Mouse (Mus musculus): ENCODE measurements around the gene Plppr2. TPM values are rescaled to one million over a fixed set of nuclear protein-coding genes. Genes with fewer than 3 reads are reported as not detected.

The Plppr2 gene
- total and polyA plus RNA-seq, 3 experiments: not detected

- H3K4me3 ChIP-seq (replicated peaks in 1 of 3; ENCODE audit: low read depth in 2 of 3, low read length in 2 of 3, poor library complexity in 1 of 3): no peak overlapping the region
- H3K27me3 ChIP-seq (replicated peaks): peaks cover 67% of the 10 kb centered on the region
- TF ChIP-seq GABPA (IDR thresholded peaks at IDR 0.05; ENCODE audit: insufficient replicate concordance, low read depth, low read length): no peak
- TF ChIP-seq CHD2 (IDR thresholded peaks at IDR 0.05; ENCODE audit: low read length): no peak
- no peak for TF ChIP-seq POLR2A (IDR thresholded peaks at IDR 0.05; ENCODE audit: low read depth, low read length)
- no peak for TF ChIP-seq MAFK (IDR thresholded peaks at IDR 0.05; ENCODE audit: insufficient replicate concordance, low read length)
- no peak for TF ChIP-seq USF2 (conservative IDR thresholded peaks at IDR 0.05; ENCODE audit: low read depth, low read length)
- no peak for TF ChIP-seq E2F4 (IDR thresholded peaks at IDR 0.05; ENCODE audit: insufficient replicate concordance, low read depth, low read length)
- no peak for TF ChIP-seq JUND (conservative IDR thresholded peaks at IDR 0.05; ENCODE audit: low read depth, low read length)
- TF ChIP-seq NELFE (IDR thresholded peaks at IDR 0.05; ENCODE audit: low read depth, low read length): no peak
- no peak for TF ChIP-seq EP300 (IDR thresholded peaks at IDR 0.05; ENCODE audit: low read length)
- TF ChIP-seq HCFC1 (IDR thresholded peaks at IDR 0.05; ENCODE audit: low read depth, low read length): no peak
- no peak for TF ChIP-seq RCOR1 (conservative IDR thresholded peaks at IDR 0.05; ENCODE audit: low read depth, low read length)
- dilution Hi-C loops (cut with MboI; ENCODE audit: extremely low pct_ligation_motif_present, extremely low pct_unique_long_range_greater_than_20kb, low sequenced_read_pairs) (no loop called here), in situ Hi-C loops (cut with MboI; ENCODE audit: low pct_ligation_motif_present, low pct_unique_long_range_greater_than_20kb, low sequenced_read_pairs) (no loop called here)
- no peak overlapping the region for H3K27ac ChIP-seq (ENCODE audit: insufficient read depth, low read depth)
- H3K79me2 ChIP-seq (replicated peaks; ENCODE audit: control insufficient read depth, extremely low read depth, insufficient read depth, poor library complexity, severe bottlenecking): no peaks in the 10 kb centered on the region
- H3K9me3 ChIP-seq (replicated peaks; ENCODE audit: low read length): peaks cover 3% of the 10 kb centered on the region
- H3K4me2 ChIP-seq (ENCODE audit: insufficient read depth, low read depth, poor library complexity, severe bottlenecking): no peak overlapping the region
- DNase-seq (ENCODE audit: extremely low read depth): no peak
- H3K9ac ChIP-seq (ENCODE audit: insufficient read depth, low read depth): no peak overlapping the region
- H3K4me1 ChIP-seq (ENCODE audit: control insufficient read depth in 1 of 2, insufficient read depth in 2 of 2): no peaks in the 10 kb centered on the region
- no peaks in the 10 kb centered on the region for H3K36me3 ChIP-seq (replicated peaks in 1 of 2; ENCODE audit: control insufficient read depth in 1 of 2, insufficient read depth in 1 of 2, low read length in 1 of 2)
Measured at GRCm38 (mm10) chr9:21992227-21992626, 55.4 kb downstream of the Plppr2 start.

- Histone ChIP-seq H3K9ac (ENCODE audit: insufficient read depth, low read depth) (no peak overlapping the region), H3K27ac (ENCODE audit: insufficient read depth, low read depth) (no peak overlapping the region), H3K36me3 (replicated peaks in 1 of 2; ENCODE audit: control insufficient read depth in 1 of 2, insufficient read depth in 1 of 2, low read length in 1 of 2) (no peaks in the 10 kb centered on the region), H3K4me1 (ENCODE audit: control insufficient read depth in 1 of 2, insufficient read depth in 2 of 2) (no peaks in the 10 kb centered on the region), H3K79me2 (replicated peaks; ENCODE audit: control insufficient read depth, extremely low read depth, insufficient read depth, poor library complexity, severe bottlenecking) (no peaks in the 10 kb centered on the region), H3K4me3 (replicated peaks in 1 of 3; ENCODE audit: low read depth in 2 of 3, low read length in 2 of 3, poor library complexity in 1 of 3) (no peak overlapping the region), H3K9me3 (replicated peaks; ENCODE audit: low read length) (peaks cover 3% of the 10 kb centered on the region), H3K27me3 (replicated peaks) (peaks cover 59% of the 10 kb centered on the region), H3K4me2 (ENCODE audit: insufficient read depth, low read depth, poor library complexity, severe bottlenecking) (no peak overlapping the region)
- in situ Hi-C loops (cut with MboI; ENCODE audit: low pct_ligation_motif_present, low pct_unique_long_range_greater_than_20kb, low sequenced_read_pairs): no loop called here
- dilution Hi-C loops (cut with MboI; ENCODE audit: extremely low pct_ligation_motif_present, extremely low pct_unique_long_range_greater_than_20kb, low sequenced_read_pairs): no loop called here
- DNase-seq (ENCODE audit: extremely low read depth): no peak
- TF ChIP-seq POLR2AphosphoS2 (IDR thresholded peaks at IDR 0.05; ENCODE audit: low read depth, low read length): no peak
Measured at GRCm38 (mm10) chr9:21996178-21996867, 59.5 kb downstream of the Plppr2 start.

Other genes with a start within 250 kb of the Plppr2 start
Only the 20 nearest of the 21 such genes appear.
- gene Ldlr, start 213.6 kb upstream of the Plppr2 start, total RNA-seq (2012; rRNA removed): 24.9 and 28.2 TPM in 2 replicates
- 18.3 and 24.0 TPM in 2 replicates for gene Ldlr, start 213.6 kb upstream of the Plppr2 start, total RNA-seq (2014; rRNA removed)
- gene Ldlr, start 213.6 kb upstream of the Plppr2 start, polyA plus RNA-seq (2012; ENCODE audit: insufficient read length, low read depth): 31.0 and 34.7 TPM in 2 replicates
- gene Spc24, start 176.7 kb upstream of the Plppr2 start, total RNA-seq (2012; rRNA removed): 83.2 and 91.6 TPM in 2 replicates
- gene Spc24, start 176.7 kb upstream of the Plppr2 start, total RNA-seq (2014; rRNA removed): 77.6 and 82.7 TPM in 2 replicates
- 74.3 and 113 TPM in 2 replicates for gene Spc24, start 176.7 kb upstream of the Plppr2 start, polyA plus RNA-seq (2012; ENCODE audit: insufficient read length, low read depth)
- 1.6 and 2.3 TPM in 2 replicates for gene Kank2, start 138.3 kb upstream of the Plppr2 start, total RNA-seq (2012; rRNA removed)
- 0.09 and 0.14 TPM in 2 replicates for gene Kank2, start 138.3 kb upstream of the Plppr2 start, total RNA-seq (2014; rRNA removed)
- 0.60 and 0.63 TPM in 2 replicates for gene Kank2, start 138.3 kb upstream of the Plppr2 start, polyA plus RNA-seq (2012; ENCODE audit: insufficient read length, low read depth)
- gene Angptl8, start 101.5 kb upstream of the Plppr2 start, total RNA-seq (2012; rRNA removed): not detected in 2 replicates
- gene Angptl8, start 101.5 kb upstream of the Plppr2 start, total RNA-seq (2014; rRNA removed): not detected in 2 replicates
- gene Angptl8, start 101.5 kb upstream of the Plppr2 start, polyA plus RNA-seq (2012; ENCODE audit: insufficient read length, low read depth): not detected in 2 replicates
- 3.3 and 3.4 TPM in 2 replicates for gene Dock6, start 84.4 kb upstream of the Plppr2 start, total RNA-seq (2012; rRNA removed)
- gene Dock6, start 84.4 kb upstream of the Plppr2 start, total RNA-seq (2014; rRNA removed): 0.26 and 0.79 TPM in 2 replicates
- 3.6 TPM in 2 replicates for gene Dock6, start 84.4 kb upstream of the Plppr2 start, polyA plus RNA-seq (2012; ENCODE audit: insufficient read length, low read depth)
- 2.0 and 3.7 TPM in 2 replicates for gene Rab3d, start 18.8 kb upstream of the Plppr2 start, total RNA-seq (2012; rRNA removed)
- 0.77 and 0.90 TPM in 2 replicates for gene Rab3d, start 18.8 kb upstream of the Plppr2 start, total RNA-seq (2014; rRNA removed)
- 0.35 and 0.91 TPM in 2 replicates for gene Rab3d, start 18.8 kb upstream of the Plppr2 start, polyA plus RNA-seq (2012; ENCODE audit: insufficient read length, low read depth)
- not detected in 2 replicates for gene Ccdc159, start 9.6 kb upstream of the Plppr2 start, total RNA-seq (2012; rRNA removed)
- gene Ccdc159, start 9.6 kb upstream of the Plppr2 start, total RNA-seq (2014; rRNA removed): not detected in 2 replicates
- gene Ccdc159, start 9.6 kb upstream of the Plppr2 start, polyA plus RNA-seq (2012; ENCODE audit: insufficient read length, low read depth): not detected in 2 replicates
- 2.4 and 2.9 TPM in 2 replicates for gene Tmem205, start 9.5 kb upstream of the Plppr2 start, total RNA-seq (2012; rRNA removed)
- gene Tmem205, start 9.5 kb upstream of the Plppr2 start, total RNA-seq (2014; rRNA removed): 2.4 and 2.9 TPM in 2 replicates
- gene Tmem205, start 9.5 kb upstream of the Plppr2 start, polyA plus RNA-seq (2012; ENCODE audit: insufficient read length, low read depth): 0.87 and 1.6 TPM in 2 replicates
- gene Swsap1, start 18.7 kb downstream of the Plppr2 start, total RNA-seq (2012; rRNA removed): 4.0 and 4.4 TPM in 2 replicates
- 4.1 and 4.4 TPM in 2 replicates for gene Swsap1, start 18.7 kb downstream of the Plppr2 start, total RNA-seq (2014; rRNA removed)
- 2.9 and 3.1 TPM in 2 replicates for gene Swsap1, start 18.7 kb downstream of the Plppr2 start, polyA plus RNA-seq (2012; ENCODE audit: insufficient read length, low read depth)
- gene Epor, start 26.5 kb downstream of the Plppr2 start, total RNA-seq (2012; rRNA removed): 0.80 and 2.0 TPM in 2 replicates
- gene Epor, start 26.5 kb downstream of the Plppr2 start, total RNA-seq (2014; rRNA removed): not detected in 2 replicates
- gene Epor, start 26.5 kb downstream of the Plppr2 start, polyA plus RNA-seq (2012; ENCODE audit: insufficient read length, low read depth): 0.18 and 0.20 TPM in 2 replicates
- not detected in 2 replicates for gene Rgl3, start 52.4 kb downstream of the Plppr2 start, total RNA-seq (2012; rRNA removed)
- gene Rgl3, start 52.4 kb downstream of the Plppr2 start, total RNA-seq (2014; rRNA removed): not detected in 2 replicates
- not detected in 2 replicates for gene Rgl3, start 52.4 kb downstream of the Plppr2 start, polyA plus RNA-seq (2012; ENCODE audit: insufficient read length, low read depth)
- gene Ccdc151, start 65.6 kb downstream of the Plppr2 start, total RNA-seq (2012; rRNA removed): 0.21 and 0.25 TPM in 2 replicates
- gene Ccdc151, start 65.6 kb downstream of the Plppr2 start, total RNA-seq (2014; rRNA removed): 0.13 and 0.20 TPM in 2 replicates
- gene Ccdc151, start 65.6 kb downstream of the Plppr2 start, polyA plus RNA-seq (2012; ENCODE audit: insufficient read length, low read depth): 0.16 and 0.23 TPM in 2 replicates
- 144 and 160 TPM in 2 replicates for gene Prkcsh, start 65.8 kb downstream of the Plppr2 start, total RNA-seq (2012; rRNA removed)
- gene Prkcsh, start 65.8 kb downstream of the Plppr2 start, total RNA-seq (2014; rRNA removed): 65.5 and 72.1 TPM in 2 replicates
- gene Prkcsh, start 65.8 kb downstream of the Plppr2 start, polyA plus RNA-seq (2012; ENCODE audit: insufficient read length, low read depth): 143 and 148 TPM in 2 replicates
- 0.04 TPM in 1 of 2 replicates, not detected in the other for gene Elavl3, start 115.0 kb downstream of the Plppr2 start, total RNA-seq (2012; rRNA removed)
- gene Elavl3, start 115.0 kb downstream of the Plppr2 start, total RNA-seq (2014; rRNA removed): not detected in 2 replicates
- gene Elavl3, start 115.0 kb downstream of the Plppr2 start, polyA plus RNA-seq (2012; ENCODE audit: insufficient read length, low read depth): 0.06 and 0.10 TPM in 2 replicates
- not detected in 2 replicates for gene Gm49318, start 134.2 kb downstream of the Plppr2 start, total RNA-seq (2012; rRNA removed)
- gene Gm49318, start 134.2 kb downstream of the Plppr2 start, total RNA-seq (2014; rRNA removed): not detected in 2 replicates
- not detected in 2 replicates for gene Gm49318, start 134.2 kb downstream of the Plppr2 start, polyA plus RNA-seq (2012; ENCODE audit: insufficient read length, low read depth)
- 8.9 and 9.0 TPM in 2 replicates for gene Zfp653, start 134.3 kb downstream of the Plppr2 start, total RNA-seq (2012; rRNA removed)
- 9.3 and 10.4 TPM in 2 replicates for gene Zfp653, start 134.3 kb downstream of the Plppr2 start, total RNA-seq (2014; rRNA removed)
- gene Zfp653, start 134.3 kb downstream of the Plppr2 start, polyA plus RNA-seq (2012; ENCODE audit: insufficient read length, low read depth): 10.1 and 11.4 TPM in 2 replicates
- gene Ecsit, start 148.4 kb downstream of the Plppr2 start, total RNA-seq (2012; rRNA removed): 57.1 and 59.4 TPM in 2 replicates
- 37.7 and 38.7 TPM in 2 replicates for gene Ecsit, start 148.4 kb downstream of the Plppr2 start, total RNA-seq (2014; rRNA removed)
- 45.2 and 48.5 TPM in 2 replicates for gene Ecsit, start 148.4 kb downstream of the Plppr2 start, polyA plus RNA-seq (2012; ENCODE audit: insufficient read length, low read depth)
- not detected in 2 replicates for gene Cnn1, start 162.2 kb downstream of the Plppr2 start, total RNA-seq (2012; rRNA removed)
- not detected in 2 replicates for gene Cnn1, start 162.2 kb downstream of the Plppr2 start, total RNA-seq (2014; rRNA removed)
- gene Cnn1, start 162.2 kb downstream of the Plppr2 start, polyA plus RNA-seq (2012; ENCODE audit: insufficient read length, low read depth): not detected in 2 replicates
- 111 and 148 TPM in 2 replicates for gene Elof1, start 180.1 kb downstream of the Plppr2 start, total RNA-seq (2012; rRNA removed)
- 120 and 142 TPM in 2 replicates for gene Elof1, start 180.1 kb downstream of the Plppr2 start, total RNA-seq (2014; rRNA removed)
- 96.9 and 107 TPM in 2 replicates for gene Elof1, start 180.1 kb downstream of the Plppr2 start, polyA plus RNA-seq (2012; ENCODE audit: insufficient read length, low read depth)
- 0.29 and 0.34 TPM in 2 replicates for gene Acp5, start 198.7 kb downstream of the Plppr2 start, total RNA-seq (2012; rRNA removed)
- not detected in 2 replicates for gene Acp5, start 198.7 kb downstream of the Plppr2 start, total RNA-seq (2014; rRNA removed)
- 0.30 TPM in 1 of 2 replicates, not detected in the other for gene Acp5, start 198.7 kb downstream of the Plppr2 start, polyA plus RNA-seq (2012; ENCODE audit: insufficient read length, low read depth)

All from CH12.LX (cell line).